Mouse (Mus musculus): Measurements from ENCODE around the gene Scyl3. TPM values are rescaled to one million over a fixed set of nuclear protein-coding genes. Genes with fewer than 3 reads are reported as not detected.

Gene Scyl3
- polyA plus RNA-seq, 1 experiment = 24.0 TPM

GRCm38 (mm10) chr1:163953396-163953795 is 24.5 kb downstream of the Scyl3 start:
- DNase-seq (ENCODE audit: extremely low spot score in 1 of 2, low spot score in 1 of 2) = no peak

- DNase-seq (ENCODE audit: extremely low spot score in 1 of 2, low spot score in 1 of 2) = peak; percentile 25 to 37
These were observed 29.1 kb downstream of the Scyl3 start for GRCm38 (mm10) chr1:163958036-163958435.

- no peak for DNase-seq (ENCODE audit: extremely low spot score in 1 of 2, low spot score in 1 of 2)
These were observed 35.2 kb downstream of the Scyl3 start for GRCm38 (mm10) chr1:163964008-163964689.

- no peak for DNase-seq (ENCODE audit: extremely low spot score in 1 of 2, low spot score in 1 of 2)
These were observed 45.6 kb downstream of the Scyl3 start for GRCm38 (mm10) chr1:163974471-163974870.

GRCm38 (mm10) chr1:163975088-163975487 is 46.2 kb downstream of the Scyl3 start:
- no peak for DNase-seq (ENCODE audit: extremely low spot score in 1 of 2, low spot score in 1 of 2)

- DNase-seq (ENCODE audit: extremely low spot score in 1 of 2, low spot score in 1 of 2) = no peak
These were observed 47.6 kb downstream of the Scyl3 start for GRCm38 (mm10) chr1:163976515-163976914.

- no peak for DNase-seq (ENCODE audit: extremely low spot score in 1 of 2, low spot score in 1 of 2)
These were observed 63.5 kb downstream of the Scyl3 start for GRCm38 (mm10) chr1:163992371-163992770.

GRCm38 (mm10) chr1:163994173-163994720 is 65.3 kb downstream of the Scyl3 start:
- no peak for DNase-seq (ENCODE audit: extremely low spot score in 1 of 2, low spot score in 1 of 2)

- DNase-seq (ENCODE audit: extremely low spot score in 1 of 2, low spot score in 1 of 2) = peak; percentile 77 to 93
These were observed 66.1 kb downstream of the Scyl3 start, which contains the start of the genes BC055324 and Mettl18 for GRCm38 (mm10) chr1:163994721-163995608. Gene BC055324, minus strand, starts transcription at chr1:163994796. Gene Mettl18, plus strand, starts transcription at chr1:163994889.

- no peak for DNase-seq (ENCODE audit: extremely low spot score in 1 of 2, low spot score in 1 of 2)
These were observed 66.7 kb downstream of the Scyl3 start for GRCm38 (mm10) chr1:163995609-163995913.

- no peak for DNase-seq (ENCODE audit: extremely low spot score in 1 of 2, low spot score in 1 of 2)
These were observed 73.0 kb downstream of the Scyl3 start for GRCm38 (mm10) chr1:164001831-164002452.

GRCm38 (mm10) chr1:164004311-164004710 is 75.4 kb downstream of the Scyl3 start:
- DNase-seq (ENCODE audit: extremely low spot score in 1 of 2, low spot score in 1 of 2) = no peak

Other genes starting within 250 kb of the Scyl3 start
- 0.86 and 1.2 TPM in 2 replicates for gene Mettl11b, start 203.9 kb upstream of the Scyl3 start, polyA plus RNA-seq (2012; rRNA removed)
- gene Kifap3, start 149.5 kb upstream of the Scyl3 start, polyA plus RNA-seq (2012; rRNA removed) = 104 and 115 TPM in 2 replicates
- 0.98 and 1.4 TPM in 2 replicates for gene BC055324, start 65.7 kb downstream of the Scyl3 start, polyA plus RNA-seq (2012; rRNA removed)
- 3.4 and 4.4 TPM in 2 replicates for gene Mettl18, start 65.8 kb downstream of the Scyl3 start, polyA plus RNA-seq (2012; rRNA removed)
- 0.02 TPM in 1 of 2 replicates, not detected in the other for gene Sele, start 119.1 kb downstream of the Scyl3 start, polyA plus RNA-seq (2012; rRNA removed)
- 0.11 and 0.24 TPM in 2 replicates for gene Sell, start 132.9 kb downstream of the Scyl3 start, polyA plus RNA-seq (2012; rRNA removed)
- 0.06 TPM in 1 of 2 replicates, not detected in the other for gene Selp, start 186.2 kb downstream of the Scyl3 start, polyA plus RNA-seq (2012; rRNA removed)
- 0.27 and 0.46 TPM in 2 replicates for gene F5, start 222.7 kb downstream of the Scyl3 start, polyA plus RNA-seq (2012; rRNA removed)

Measured in frontal cortex, adult 2 months (tissue).